Mouse (Mus musculus) T-cell, adult 2 months (primary cell): ENCODE measurements around the gene Cenpv.
A peak's percentile ranks its signal among the peaks of the same experiment; 100 is the strongest.

Experiments used
- DNase-seq: peaks from one replicate; pipeline ENCODE4 v3.0.0; 2022; ENCODE audit warnings: low spot score

Cenpv gene

DNA sequence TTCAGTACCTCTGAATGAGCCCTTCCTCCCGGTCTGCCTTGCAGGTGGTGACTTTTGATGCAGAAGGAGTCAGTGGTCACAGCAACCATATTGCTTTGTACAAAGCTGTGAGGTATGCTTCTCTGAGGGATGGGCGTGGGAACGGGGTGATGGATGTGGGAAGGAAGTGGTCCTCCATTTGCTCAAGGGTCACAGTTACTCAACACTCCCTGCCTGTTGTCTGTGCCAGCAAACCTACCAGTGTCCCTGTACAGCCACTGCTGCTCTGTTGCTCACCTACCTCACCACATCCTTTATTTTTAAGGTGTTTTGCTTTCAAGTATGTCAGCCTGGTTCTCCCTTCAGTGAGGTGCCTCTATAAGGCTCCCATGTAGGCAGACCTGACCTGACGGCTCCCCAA is 31.4 kb downstream of the Cenpv start:
- peak; percentile 79 for DNase-seq

DNA sequence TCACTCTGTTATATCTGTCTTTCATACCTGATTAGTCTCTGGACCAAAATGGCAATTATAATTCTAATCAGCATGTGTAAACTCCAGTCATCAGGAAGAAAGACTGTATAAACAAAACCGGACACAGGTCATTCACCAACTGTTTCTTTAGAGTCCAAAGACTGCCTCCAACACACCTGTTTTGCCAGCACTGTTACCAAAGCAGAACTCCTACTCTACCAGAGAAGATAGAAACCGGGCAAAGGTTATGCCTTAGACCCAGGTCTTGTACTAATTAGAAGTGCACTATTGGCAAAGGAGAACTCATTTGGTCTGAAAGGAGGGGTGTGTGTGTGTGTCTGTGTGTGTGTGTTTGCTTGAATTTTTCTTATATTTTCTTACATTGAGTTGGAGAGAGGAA is 38.5 kb downstream of the Cenpv start:
- DNase-seq: no peak

DNA sequence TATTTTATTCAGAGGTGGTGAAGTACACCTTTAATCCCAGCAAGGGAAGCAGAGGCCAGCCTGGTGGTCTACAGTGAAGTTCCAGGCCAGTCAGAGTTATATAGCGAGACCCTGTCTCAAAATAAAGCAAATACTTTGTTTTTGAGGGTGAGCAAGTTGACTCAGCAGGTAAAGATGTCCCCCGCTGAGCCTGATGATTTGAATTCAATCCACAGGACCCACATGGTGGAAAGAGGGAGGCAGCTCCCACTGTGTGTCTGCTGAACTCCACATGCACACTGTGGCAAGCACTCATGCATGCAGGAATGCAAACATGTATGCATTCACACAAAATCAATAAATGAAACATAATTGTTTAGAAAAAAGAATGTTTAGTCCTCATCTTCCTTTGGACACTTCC is 40.3 kb downstream of the Cenpv start:
- DNase-seq: no peak

DNA sequence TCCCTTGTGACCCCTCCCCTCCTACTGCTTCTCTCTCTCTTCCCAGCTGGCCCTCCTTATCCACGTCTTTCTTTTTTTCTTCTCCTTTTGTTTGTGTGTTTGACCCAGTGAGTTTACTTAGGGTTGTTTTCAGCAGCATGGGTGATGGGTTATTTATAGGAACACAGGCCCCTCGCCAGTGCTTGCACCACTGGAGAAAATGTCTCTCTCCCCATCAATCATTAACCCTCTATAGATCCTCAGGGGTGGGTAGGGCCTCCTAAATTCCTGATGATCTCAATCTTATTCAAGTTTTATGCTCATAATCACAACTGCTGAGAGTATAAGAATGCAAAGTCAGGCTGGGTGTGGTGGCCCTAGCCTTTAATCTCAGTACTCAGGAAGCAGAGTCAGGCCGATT is 41.9 kb downstream of the Cenpv start:
- no peak for DNase-seq

DNA sequence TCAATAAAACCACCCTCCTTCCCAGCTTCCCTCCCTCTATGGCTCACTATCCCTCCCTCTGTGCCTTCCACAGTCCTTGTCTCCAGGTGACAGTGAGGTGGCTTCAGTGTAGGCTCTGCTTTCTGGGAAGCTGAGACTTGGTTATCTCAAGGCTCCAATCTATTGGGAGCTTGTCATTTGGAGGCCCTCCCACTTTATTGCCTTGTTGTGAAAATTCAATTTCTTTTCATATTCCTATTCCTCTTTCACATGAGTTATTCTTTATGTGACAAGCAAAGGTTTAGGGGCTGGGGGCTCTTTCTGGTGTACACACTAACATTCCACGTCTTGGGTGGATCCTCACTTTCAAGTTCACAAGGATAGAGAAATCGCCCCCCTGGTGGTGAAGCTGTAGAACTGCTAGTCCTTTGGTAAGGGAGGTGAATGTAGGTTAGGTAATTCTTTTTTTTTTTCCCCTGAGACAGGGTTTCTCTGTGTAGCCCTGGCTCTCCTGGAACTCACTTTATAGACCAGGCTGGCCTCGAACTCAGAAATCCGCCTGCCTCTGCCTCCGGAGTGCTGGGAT is 42.8 kb downstream of the Cenpv start:
- DNase-seq: peak; percentile 47

DNA sequence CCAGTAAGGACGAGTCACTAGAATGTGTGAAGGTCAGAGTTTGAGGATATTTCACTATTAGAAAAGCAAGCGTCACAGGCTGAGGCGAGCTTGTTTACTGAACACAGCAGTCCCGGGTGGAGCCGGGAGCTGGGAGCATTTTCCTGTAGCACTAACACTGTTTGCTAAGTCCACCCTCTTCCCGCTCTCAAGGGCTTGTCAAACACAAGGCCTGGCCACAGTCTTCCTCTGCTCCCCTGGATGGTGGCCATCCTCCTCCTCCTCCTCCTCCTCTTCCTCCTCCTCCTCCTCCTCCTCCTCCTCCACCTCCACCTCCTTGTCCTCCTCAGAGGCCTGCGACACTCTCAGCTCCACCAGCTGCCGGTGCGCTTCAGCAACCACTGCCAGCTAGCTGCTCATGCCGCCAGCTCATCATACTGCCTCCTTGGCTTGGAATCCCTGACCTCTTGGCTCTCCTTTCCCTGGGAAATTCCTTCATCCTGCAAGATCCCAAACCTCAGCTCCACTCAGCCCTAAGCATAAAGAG is 43.7 kb downstream of the Cenpv start:
- DNase-seq: no peak

DNA sequence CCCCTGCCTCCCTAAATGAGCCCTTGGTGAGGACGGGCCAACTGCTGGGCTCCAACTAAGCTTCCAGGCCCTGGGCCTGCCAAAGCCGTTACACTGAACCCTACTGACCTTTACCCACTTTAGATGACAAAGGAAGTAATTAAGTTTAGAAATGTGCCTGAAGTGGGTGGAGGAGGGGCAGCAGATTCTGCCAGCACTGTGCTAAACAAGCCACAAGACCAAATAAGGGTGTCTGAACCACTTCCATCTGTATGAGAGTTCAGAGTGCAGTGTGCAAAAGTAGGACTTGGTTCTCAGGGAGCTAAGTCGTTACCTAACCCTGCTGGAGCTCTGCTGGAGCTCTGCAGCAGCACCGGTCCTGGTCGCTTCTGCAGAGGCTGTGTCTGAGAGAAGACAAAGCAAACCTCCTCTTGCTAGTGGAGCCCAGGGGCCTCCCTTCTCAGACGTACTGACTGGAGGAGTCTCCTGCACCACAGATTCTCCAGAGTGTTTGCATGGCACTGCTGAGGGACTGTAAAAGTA is 44.2 kb downstream of the Cenpv start:
- peak; percentile 72 for DNase-seq

DNA sequence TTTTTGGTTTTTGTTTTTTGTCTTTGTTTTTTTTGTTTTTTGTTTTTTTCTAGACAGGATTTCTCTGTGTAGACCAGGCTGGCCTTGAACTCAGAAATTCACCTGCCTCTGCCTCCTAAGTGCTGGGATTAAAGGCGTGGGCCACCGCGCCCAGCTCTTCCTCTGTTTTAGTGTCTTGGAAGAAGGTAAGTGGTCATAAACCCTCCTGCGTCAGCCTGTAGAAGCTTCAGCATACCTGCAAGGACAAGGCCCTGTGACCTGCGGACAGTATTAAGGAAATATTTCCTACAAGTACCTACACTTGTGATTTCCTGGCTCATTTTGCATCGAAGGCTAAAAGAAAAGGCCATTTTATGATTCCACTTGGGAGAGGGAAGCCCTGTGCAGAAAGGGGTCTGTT is 45.4 kb downstream of the Cenpv start:
- no peak for DNase-seq

DNA sequence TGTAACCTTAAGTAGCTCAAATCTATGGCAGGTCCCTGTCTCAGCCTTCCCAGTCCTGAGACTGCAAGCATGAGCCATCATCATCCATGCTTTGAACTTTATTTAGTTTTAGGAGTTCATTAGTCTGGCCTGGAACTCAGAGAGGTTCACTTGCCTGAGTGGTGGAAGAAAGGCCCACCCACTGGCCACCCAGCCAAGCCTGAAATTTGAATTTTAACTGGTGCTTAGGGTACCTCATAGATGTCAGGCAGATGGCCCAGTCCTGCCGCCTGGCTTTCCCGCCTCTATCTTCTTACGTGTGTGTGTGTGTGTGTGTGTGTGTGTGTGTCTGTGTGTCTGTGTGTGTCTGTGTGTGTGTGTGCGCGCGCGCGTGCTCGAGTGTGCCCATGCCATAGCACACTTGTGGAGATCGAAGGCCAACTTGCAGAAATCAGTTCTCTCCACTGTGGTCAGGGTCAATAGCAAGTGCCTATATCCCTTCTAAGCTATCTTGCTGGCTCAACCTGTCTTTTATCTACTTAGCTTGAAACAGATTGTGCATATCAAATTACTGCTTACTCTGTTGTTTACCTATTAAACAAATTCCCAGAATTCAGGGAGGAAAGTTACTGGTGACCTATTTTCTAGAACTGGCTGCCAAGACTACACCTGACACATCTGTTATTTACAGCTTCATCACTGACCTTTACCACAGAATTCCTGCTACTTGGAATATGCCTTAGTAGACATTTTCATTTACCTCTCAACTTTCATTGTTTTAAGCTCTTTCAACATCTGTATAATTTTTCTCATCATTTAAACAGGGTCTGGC is 51.3 kb downstream of the Cenpv start:
- DNase-seq: no peak

DNA sequence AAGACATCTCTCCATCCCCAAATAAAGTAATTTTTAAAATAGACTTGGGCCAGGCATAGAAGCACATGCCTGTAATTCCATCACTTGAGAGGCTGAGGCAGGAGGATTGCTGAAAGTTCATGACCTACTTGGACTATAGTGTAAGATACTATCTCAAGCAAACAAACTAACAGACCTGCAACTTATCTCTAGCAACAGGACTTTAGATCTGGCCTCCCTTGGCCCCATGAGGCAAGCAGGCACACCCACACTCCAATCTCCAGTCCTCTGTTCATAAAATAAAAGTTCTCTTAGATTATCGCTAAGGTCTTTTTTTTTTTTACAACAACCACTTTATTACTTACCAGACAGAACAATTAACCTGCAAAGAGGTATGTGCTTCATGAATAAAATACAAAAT is 52.1 kb downstream of the Cenpv start:
- no peak for DNase-seq

DNA sequence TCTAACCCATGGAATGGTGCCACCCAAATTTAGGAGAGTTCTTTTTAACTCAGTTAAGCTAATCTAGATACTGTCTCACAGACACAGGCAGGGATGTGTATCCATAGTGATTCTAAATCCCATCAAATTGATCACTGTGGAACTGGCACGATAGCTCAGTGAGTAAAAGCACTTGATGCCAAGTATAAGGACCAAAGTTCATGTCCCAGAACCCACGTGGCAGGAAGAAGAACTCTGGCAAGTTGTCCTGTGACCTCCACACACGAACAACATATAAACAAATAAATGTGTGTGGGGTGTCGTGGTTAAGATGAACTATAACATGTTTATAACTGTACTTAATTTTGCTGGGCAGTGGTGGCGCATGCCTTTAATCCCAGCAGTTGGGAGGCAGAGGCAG is 59.5 kb downstream of the Cenpv start:
- DNase-seq: no peak

DNA sequence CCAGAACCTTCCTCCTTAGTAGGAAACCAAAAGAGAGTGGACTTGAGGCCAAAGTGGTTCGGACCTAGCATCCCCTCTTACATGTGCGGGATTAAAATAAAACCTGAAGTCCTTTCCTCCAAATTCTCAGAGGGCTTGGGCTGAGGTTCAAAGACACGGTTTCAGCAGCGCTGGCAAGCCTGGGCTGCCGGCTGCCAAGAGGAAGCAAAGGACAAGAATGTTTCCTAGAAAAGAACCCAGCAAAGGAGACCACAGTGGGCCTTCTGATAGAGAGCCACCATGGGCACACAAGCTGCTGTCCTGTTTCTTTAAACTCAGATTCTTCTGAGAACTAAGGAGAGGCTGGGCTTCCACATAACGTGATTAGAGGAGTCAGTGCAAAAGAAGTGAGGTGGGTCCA is 60.1 kb downstream of the Cenpv start:
- DNase-seq: no peak

DNA sequence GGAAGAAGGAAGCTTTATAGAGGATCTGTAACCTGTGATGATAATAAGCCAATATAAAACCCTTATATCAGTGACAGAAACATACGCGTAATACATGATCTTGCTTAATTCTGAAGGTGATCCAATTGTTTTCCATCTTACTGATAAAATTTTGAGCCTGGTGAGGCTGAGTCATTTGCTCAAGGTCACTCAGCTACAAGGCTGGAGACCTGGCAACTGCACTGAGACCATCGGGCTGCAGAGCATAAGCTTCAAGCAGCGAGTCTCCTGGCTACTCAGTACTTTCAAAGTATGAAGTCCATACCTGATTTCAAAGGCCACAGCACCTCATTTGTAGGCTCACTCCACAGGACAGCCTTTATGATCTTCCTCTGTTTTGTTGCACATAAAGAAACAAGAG is 62.9 kb downstream of the Cenpv start:
- DNase-seq: no peak
